Mouse (Mus musculus) MEL (cell line): ENCODE measurements around the gene Pbxip1. TPM values are rescaled to one million over a fixed set of nuclear protein-coding genes. Genes with fewer than 3 reads are reported as not detected.

Source experiments
- DNase-seq: peaks from one replicate; pipeline ENCODE4 v3.0.0; 2011; ENCODE audit warnings: low read depth, low spot score
- H3K27ac ChIP-seq: 2 replicates; pipeline ENCODE4 v1.5.1; 2012; ENCODE audit warnings: low read depth, mild to moderate bottlenecking, control low read depth, low read length, moderate library complexity; ENCODE audit not compliant: control insufficient read depth
- H3K27me3 ChIP-seq, 2 experiments: fragments of 150-350 bp in 1 of 2; sonication (generic) in 1 of 2; 2 replicates each; pipeline ENCODE4 v1.6.1; 2012; ENCODE audit warnings: low read length in 2 of 2, mild to moderate bottlenecking in 2 of 2, improper control_type of control experiment in 1 of 2, moderate library complexity in 1 of 2; ENCODE audit not compliant: insufficient read depth in 2 of 2, control insufficient read depth in 1 of 2
- H3K36me3 ChIP-seq, 2 experiments: 2 replicates each; pipeline ENCODE4 v1.6.1; 2012 to 2014; ENCODE audit warnings: low read length in 2 of 2, improper control_type of control experiment in 1 of 2, inconsistent platforms in 1 of 2, mild to moderate bottlenecking in 1 of 2; ENCODE audit not compliant: insufficient read depth in 2 of 2, control insufficient read depth in 1 of 2
- H3K4me1 ChIP-seq, 2 experiments: fragments of 150-350 bp in 1 of 2; sonication (generic) in 1 of 2; 2 replicates each; pipeline ENCODE4 v1.6.1; 2012; ENCODE audit warnings: low read length in 2 of 2, improper control_type of control experiment in 1 of 2, mild to moderate bottlenecking in 1 of 2; ENCODE audit not compliant: insufficient read depth in 2 of 2, control insufficient read depth in 1 of 2
- H3K4me3 ChIP-seq, 2 experiments: fragments of 150-350 bp in 1 of 2; sonication (generic) in 1 of 2; 2 replicates each; pipeline ENCODE4 v1.5.1; 2012; ENCODE audit warnings: low read depth in 2 of 2, low read length in 2 of 2, mild to moderate bottlenecking in 2 of 2, moderate library complexity in 2 of 2, control low read depth in 1 of 2, improper control_type of control experiment in 1 of 2; ENCODE audit not compliant: control insufficient read depth in 1 of 2, insufficient read depth in 1 of 2
- H3K79me2 ChIP-seq: 2 replicates; pipeline ENCODE4 v1.6.1; 2012; ENCODE audit warnings: mild to moderate bottlenecking, low read length, moderate library complexity; ENCODE audit not compliant: control insufficient read depth, poor library complexity, insufficient read depth
- H3K9ac ChIP-seq: 2 replicates; pipeline ENCODE4 v1.6.1; 2012; ENCODE audit warnings: low read depth, mild to moderate bottlenecking, control low read depth, low read length, moderate library complexity; ENCODE audit not compliant: control insufficient read depth, poor library complexity, severe bottlenecking
- H3K9me3 ChIP-seq: fragments of 150-350 bp; sonication (generic); replicated peaks from 2 replicates; pipeline ENCODE4 v1.6.1; 2012; ENCODE audit warnings: mild to moderate bottlenecking, low read length, improper control_type of control experiment, moderate library complexity; ENCODE audit not compliant: insufficient read depth
- CTCF ChIP-seq, 3 experiments: IDR thresholded peaks in 2 of 3; conservative IDR thresholded peaks in 1 of 3; 2 replicates each; pipeline ENCODE4 v1.5.1; 2011 to 2012; ENCODE audit warnings: low read length in 3 of 3, low read depth in 2 of 3, mild to moderate bottlenecking in 2 of 3, improper control_type of control experiment in 1 of 3, inconsistent platforms in 1 of 3, mixed read lengths in 1 of 3, moderate library complexity in 1 of 3; ENCODE audit not compliant: control insufficient read depth in 1 of 3, insufficient read depth in 1 of 3, poor library complexity in 1 of 3, severe bottlenecking in 1 of 3
- ELF1 ChIP-seq: IDR thresholded peaks from 2 replicates; pipeline ENCODE4 v1.6.1; 2014; ENCODE audit warnings: low read depth, mild to moderate bottlenecking, inconsistent platforms, low read length, improper control_type of control experiment, moderate library complexity
- EP300 ChIP-seq, 2 experiments: IDR thresholded peaks; 2 replicates each; pipeline ENCODE4 v1.6.1; 2011; ENCODE audit warnings: improper control_type of control experiment in 2 of 2, low read length in 2 of 2, low read depth in 1 of 2, mild to moderate bottlenecking in 1 of 2
- ETS1 ChIP-seq: IDR thresholded peaks from 2 replicates; pipeline ENCODE4 v1.6.1; 2012; ENCODE audit warnings: low read depth, mild to moderate bottlenecking, inconsistent platforms, low read length, improper control_type of control experiment, moderate library complexity
- GABPA ChIP-seq: IDR thresholded peaks from 2 replicates; pipeline ENCODE4 v1.6.1; 2012; ENCODE audit warnings: low read depth, mild to moderate bottlenecking, inconsistent platforms, low read length, improper control_type of control experiment, moderate library complexity
- HCFC1 ChIP-seq: IDR thresholded peaks from 2 replicates; pipeline ENCODE4 v1.6.1; 2012; ENCODE audit warnings: low read depth, mild to moderate bottlenecking, inconsistent platforms, low read length, improper control_type of control experiment, moderate library complexity
- KAT2A ChIP-seq: conservative IDR thresholded peaks from 2 replicates; pipeline ENCODE4 v1.6.1; 2012; ENCODE audit warnings: low read depth, low read length, improper control_type of control experiment, inconsistent platforms
- MAFK ChIP-seq: IDR thresholded peaks from 2 replicates; pipeline ENCODE4 v1.6.1; 2011; ENCODE audit warnings: low read depth, mild to moderate bottlenecking, low read length, improper control_type of control experiment, borderline replicate concordance
- MXI1 ChIP-seq: IDR thresholded peaks from 2 replicates; pipeline ENCODE4 v1.6.1; 2011; ENCODE audit warnings: mild to moderate bottlenecking, low read depth, low read length, improper control_type of control experiment
- MYB ChIP-seq: IDR thresholded peaks from 2 replicates; pipeline ENCODE4 v1.6.1; 2011; ENCODE audit warnings: mild to moderate bottlenecking, low read depth, low read length, improper control_type of control experiment
- NELFE ChIP-seq: IDR thresholded peaks from 2 replicates; pipeline ENCODE4 v1.6.1; 2011; ENCODE audit warnings: low read depth, low read length, improper control_type of control experiment
- NRF1 ChIP-seq: IDR thresholded peaks from 2 replicates; pipeline ENCODE4 v1.6.1; 2014; ENCODE audit warnings: low read depth, mild to moderate bottlenecking, inconsistent platforms, low read length, improper control_type of control experiment, moderate library complexity; ENCODE audit not compliant: poor library complexity, insufficient read depth, severe bottlenecking
- POLR2AphosphoS2 ChIP-seq: IDR thresholded peaks from 2 replicates; pipeline ENCODE4 v1.6.1; 2011; ENCODE audit warnings: low read length, improper control_type of control experiment
- RAD21 ChIP-seq: IDR thresholded peaks from 2 replicates; pipeline ENCODE4 v1.6.1; 2011; ENCODE audit warnings: mild to moderate bottlenecking, low read depth, low read length, improper control_type of control experiment
- SMC3 ChIP-seq: IDR thresholded peaks from 2 replicates; pipeline ENCODE4 v1.6.1; 2011; ENCODE audit warnings: low read depth, low read length, improper control_type of control experiment
- USF1 ChIP-seq: IDR thresholded peaks from 2 replicates; pipeline ENCODE4 v1.6.1; 2014; ENCODE audit warnings: low read depth, mild to moderate bottlenecking, inconsistent platforms, low read length, improper control_type of control experiment, moderate library complexity
- USF2 ChIP-seq, 2 experiments: IDR thresholded peaks; 2 replicates each; pipeline ENCODE4 v1.6.1; 2011 to 2012; ENCODE audit warnings: improper control_type of control experiment in 2 of 2, low read length in 2 of 2, borderline replicate concordance in 1 of 2, inconsistent platforms in 1 of 2, low read depth in 1 of 2, mild to moderate bottlenecking in 1 of 2; ENCODE audit not compliant: insufficient read depth in 1 of 2
- ZC3H11A ChIP-seq: IDR thresholded peaks from 2 replicates; pipeline ENCODE4 v1.6.1; 2012; ENCODE audit warnings: low read depth, mild to moderate bottlenecking, inconsistent platforms, low read length, improper control_type of control experiment
- ZMIZ1 ChIP-seq: IDR thresholded peaks from 2 replicates; pipeline ENCODE4 v1.6.1; 2012; ENCODE audit warnings: low read depth, mild to moderate bottlenecking, inconsistent platforms, low read length, improper control_type of control experiment, moderate library complexity
- polyA plus RNA-seq, 2 experiments: library from polyadenylated mRNA; stranded (reverse) in 1 of 2; unstranded in 1 of 2; fragments of >175 nt in 1 of 2; fragments of >200 nt in 1 of 2; gene quantifications; 2 replicates each; pipeline versions ENCODE4 v1.2.1 to v1.2.4; 2012; ENCODE audit warnings: low replicate concordance in 2 of 2, low read depth in 1 of 2; ENCODE audit not compliant: insufficient read length in 2 of 2, insufficient read depth in 1 of 2, missing spikeins in 1 of 2
- total RNA-seq: library from RNA; depleted of rRNA; stranded (reverse); fragments of 300-350 nt; gene quantifications from 2 replicates; pipeline ENCODE4 v1.2.3, GENCODE M21; 2012

Gene Pbxip1
- total and polyA plus RNA-seq, 3 experiments, result 4.8 to 10.7 TPM; not detected in 1

DNA sequence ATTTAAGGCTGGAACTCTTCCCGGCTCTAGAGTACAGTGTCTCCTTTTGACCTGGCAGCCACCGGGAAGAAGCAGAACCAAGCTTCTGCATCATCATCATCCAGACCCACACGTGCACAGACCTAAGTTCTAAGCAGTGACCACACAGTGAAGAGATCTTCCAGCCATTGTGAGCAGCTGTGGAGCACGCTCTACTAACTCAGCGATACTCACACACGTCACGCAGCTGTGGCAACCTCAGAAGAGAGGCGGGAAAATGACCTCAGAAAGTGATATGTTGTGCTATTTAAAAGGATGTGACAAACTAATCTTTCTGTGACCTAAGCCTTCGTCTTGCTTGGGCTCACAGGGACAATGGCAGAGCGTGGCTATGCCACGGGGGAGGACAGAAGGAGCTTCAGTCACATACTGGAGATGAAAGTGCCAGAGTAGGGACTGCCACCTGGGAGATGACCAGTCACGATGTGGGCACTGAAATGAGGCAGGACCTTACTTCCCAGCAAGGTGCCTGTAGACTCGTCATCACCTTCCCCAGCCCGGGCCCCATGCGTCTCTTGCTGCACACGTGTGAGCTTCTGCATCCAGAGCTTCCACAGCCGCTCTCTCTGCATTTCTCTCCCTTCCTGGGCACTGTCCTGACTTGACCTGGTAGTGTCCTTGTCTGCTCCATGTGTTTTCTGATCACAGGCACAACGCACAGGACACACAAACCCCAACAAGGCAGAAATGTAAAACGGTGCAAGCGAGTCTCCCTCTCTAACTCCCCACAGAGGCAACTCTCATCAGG is 50.6 kb downstream of the Pbxip1 start:
- Histone ChIP-seq H3K9me3 (no peaks in the 10 kb centered on the region), H3K4me1 (no peaks in the 10 kb centered on the region), H3K9ac (no peak overlapping the region), H3K27ac (no peak overlapping the region), H3K27me3 (peaks cover 23 to 25% of the 10 kb centered on the region in 2 experiments), H3K4me3 (no peak overlapping the region)
- no peak for DNase-seq
- TF ChIP-seq EP300 (IDR thresholded peaks at IDR 0.05; ENCODE audit: low read depth in 1 of 2, low read length in 2 of 2) (no peak), MAFK (no peak), RAD21 (no peak), NELFE (no peak), ELF1 (no peak), HCFC1 (no peak), GABPA (no peak), MXI1 (no peak), ETS1 (no peak), USF1 (no peak), MYB (no peak), KAT2A (no peak)
- TF ChIP-seq, all 39 proteins: peak for 0
- Histone ChIP-seq H3K36me3 (no peaks in the 10 kb centered on the region), H3K79me2 (no peaks in the 10 kb centered on the region)

DNA sequence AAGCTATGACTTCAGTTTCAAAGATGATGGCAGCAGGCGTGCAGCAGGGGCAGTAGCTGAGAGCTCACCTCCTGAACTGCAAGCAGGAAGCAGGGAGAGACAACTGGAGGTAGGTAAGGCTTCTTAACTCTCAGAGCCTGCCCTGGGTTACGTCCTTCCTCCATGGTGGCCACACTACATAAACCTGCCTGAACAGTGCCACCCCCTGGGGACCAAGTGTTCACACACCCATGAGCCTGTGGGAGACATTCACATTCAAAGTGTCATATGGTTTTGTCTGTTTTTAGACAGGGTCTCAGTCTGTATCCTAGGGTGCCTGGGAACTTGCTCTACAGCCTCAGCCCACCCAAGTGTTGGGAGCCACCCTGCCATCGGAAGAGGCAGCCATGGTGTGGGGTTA is 54.3 kb downstream of the Pbxip1 start:
- Histone ChIP-seq H3K27me3 (peaks cover 25 to 31% of the 10 kb centered on the region in 2 experiments), H3K9ac (no peak overlapping the region), H3K4me3 (no peak overlapping the region), H3K36me3 (no peaks in the 10 kb centered on the region), H3K27ac (no peak overlapping the region), H3K79me2 (no peaks in the 10 kb centered on the region), H3K9me3 (no peaks in the 10 kb centered on the region), H3K4me1 (no peaks in the 10 kb centered on the region)
- peak; percentile 49 for DNase-seq
- TF ChIP-seq NRF1 (no peak), SMC3 (peak; percentile 58), POLR2AphosphoS2 (no peak), MXI1 (no peak), ZC3H11A (peak; percentile 23; the same call in 1 of the 2 replicates), ELF1 (no peak), EP300 (IDR thresholded peaks at IDR 0.05; ENCODE audit: low read depth in 1 of 2, low read length in 2 of 2) (no peak), GABPA (no peak), ZMIZ1 (no peak), CTCF (IDR thresholded peaks at IDR 0.05 in 2 of 3, conservative IDR thresholded peaks at IDR 0.05 in 1 of 3; ENCODE audit: control insufficient read depth in 1 of 3, insufficient read depth in 1 of 3, low read depth in 2 of 3, low read length in 3 of 3, poor library complexity in 1 of 3, severe bottlenecking in 1 of 3) (peak; percentile 36 to 62 (median 54)), USF1 (no peak), USF2 (IDR thresholded peaks at IDR 0.05; ENCODE audit: borderline replicate concordance in 1 of 2, insufficient read depth in 1 of 2, low read depth in 1 of 2, low read length in 2 of 2) (no peak), RAD21 (peak; percentile 35), MAFK (no peak)
